Mouse (Mus musculus) kidney, embryonic 14.5 days (tissue): ENCODE measurements at regions not wholly inside any gene's neighbourhood (a gene's known extent, or its start where the extent isn't known, plus 50 kb on each side); places are given as distances from the start of the nearest gene placed in this dataset.

Experiments used
- ATAC-seq: fragments of 200-750 bp; cut with Nextera tagmentation; 2 replicates; pipeline ENCODE4 v1.8.0; 2017; ENCODE audit warnings: moderate number of reproducible peaks, mild to moderate bottlenecking, moderate TSS enrichment, moderate library complexity; ENCODE audit not compliant: low FRiP score, low TSS enrichment
- H3K27ac ChIP-seq: fragments of 300-500 bp; sonication (generic); 2 replicates; pipeline ENCODE4 v1.5.1; 2014; ENCODE audit warnings: low read depth, mild to moderate bottlenecking, low read length, moderate library complexity, mixed read lengths
- H3K27me3 ChIP-seq: fragments of 300-500 bp; sonication (generic); 2 replicates; pipeline ENCODE4 v1.6.1; 2014; ENCODE audit warnings: mild to moderate bottlenecking, low read length; ENCODE audit not compliant: control insufficient read depth, insufficient read depth
- H3K36me3 ChIP-seq: fragments of 300-500 bp; sonication (generic); 2 replicates; pipeline ENCODE4 v1.6.1; 2014; ENCODE audit warnings: low read length, mixed read lengths; ENCODE audit not compliant: control insufficient read depth, insufficient read depth
- H3K4me1 ChIP-seq: fragments of 300-500 bp; sonication (generic); 2 replicates; pipeline ENCODE4 v1.6.1; 2014; ENCODE audit warnings: low read length, mixed read lengths; ENCODE audit not compliant: control insufficient read depth, insufficient read depth
- H3K4me2 ChIP-seq: fragments of 300-500 bp; sonication (generic); replicated peaks from 2 replicates; pipeline ENCODE4 v1.6.1; 2014; ENCODE audit warnings: low read depth, mild to moderate bottlenecking, low read length
- H3K4me3 ChIP-seq: fragments of 300-500 bp; sonication (generic); 2 replicates; pipeline ENCODE4 v1.5.1; 2014; ENCODE audit warnings: mild to moderate bottlenecking, low read length
- H3K9ac ChIP-seq: fragments of 300-500 bp; sonication (generic); 2 replicates; pipeline ENCODE4 v1.6.1; 2014; ENCODE audit warnings: low read depth, mild to moderate bottlenecking, low read length, moderate library complexity
- H3K9me3 ChIP-seq: fragments of 300-500 bp; sonication (generic); 2 replicates; pipeline ENCODE4 v1.6.1; 2016; ENCODE audit warnings: low read length; ENCODE audit not compliant: control insufficient read depth
- WGBS: fragments of 180-500 bp; shearing (Covaris S2); extraction: QIAGEN DNeasy Blood & Tissue Kit; methylation state at CpG from one replicate; pipeline ENCODE4 v1.1.7; 2014; 5-methylcytosine and 5-hydroxymethylcytosine counted together

DNA sequence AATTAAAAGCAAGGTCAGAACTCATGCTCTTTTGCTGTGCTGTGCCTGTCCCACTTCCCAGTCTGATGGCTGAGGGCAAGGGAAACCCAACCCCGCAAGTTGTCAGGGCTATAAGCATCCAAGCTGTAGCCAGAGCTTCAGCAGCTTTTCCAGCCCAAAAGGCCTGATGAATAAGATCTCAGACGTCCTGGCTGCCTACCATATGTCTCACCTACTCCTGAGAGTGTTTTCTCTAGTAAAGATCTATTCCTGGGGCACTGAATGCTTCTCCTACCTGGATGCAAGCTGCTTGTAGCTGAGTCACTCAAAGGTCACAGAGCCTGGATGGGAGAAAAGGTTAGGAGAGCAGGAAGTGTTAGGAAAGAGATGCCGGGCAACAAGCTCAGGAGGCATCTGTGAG lies 92.4 kb upstream of the Glrp1 start:
- H3K9me3 ChIP-seq, result no peaks in the 10 kb centered on the region
- 0 out of 2 replicates have a peak, but pooled peaks cover 4% of the 10 kb centered on the region for H3K4me1 ChIP-seq
- no peak for ATAC-seq
- H3K36me3 ChIP-seq, result no peaks in the 10 kb centered on the region
- H3K4me3 ChIP-seq, result no peak overlapping the region
- WGBS, result 54% methylated on average over 3 of the region's 3 CpGs
- H3K9ac ChIP-seq, result no peak overlapping the region
- no peak overlapping the region for H3K27ac ChIP-seq
- no peaks in the 10 kb centered on the region for H3K27me3 ChIP-seq
- H3K4me2 ChIP-seq, result no peak overlapping the region

DNA sequence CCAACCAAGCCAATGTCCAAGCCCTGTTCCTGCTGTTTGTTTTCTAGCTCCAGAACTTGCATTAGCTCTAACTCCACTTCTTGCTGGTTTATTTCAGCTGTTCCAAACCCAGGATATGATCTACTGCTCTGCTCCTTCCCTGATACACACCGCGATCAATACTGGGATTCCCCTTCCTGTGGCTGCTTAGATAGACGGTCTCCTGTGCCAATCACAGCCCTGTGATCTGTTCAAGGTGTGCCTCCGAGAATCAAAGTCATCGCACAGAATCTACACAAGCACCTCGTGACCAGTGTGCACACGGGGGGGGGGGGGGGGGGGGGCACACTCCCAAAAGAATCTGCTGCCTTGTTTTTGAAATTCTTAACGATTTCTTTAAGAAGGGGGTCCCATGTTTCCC lies 91.9 kb upstream of the Glrp1 start:
- Histone ChIP-seq H3K4me2 (no peak overlapping the region), H3K4me3 (no peak overlapping the region), H3K4me1 (0 out of 2 replicates have a peak, but pooled peaks cover 4% of the 10 kb centered on the region), H3K9ac (no peak overlapping the region), H3K27me3 (no peaks in the 10 kb centered on the region), H3K9me3 (no peaks in the 10 kb centered on the region), H3K36me3 (no peaks in the 10 kb centered on the region), H3K27ac (no peak overlapping the region)
- WGBS, result 60% methylated on average over 8 of the region's 8 CpGs
- no peak for ATAC-seq

DNA sequence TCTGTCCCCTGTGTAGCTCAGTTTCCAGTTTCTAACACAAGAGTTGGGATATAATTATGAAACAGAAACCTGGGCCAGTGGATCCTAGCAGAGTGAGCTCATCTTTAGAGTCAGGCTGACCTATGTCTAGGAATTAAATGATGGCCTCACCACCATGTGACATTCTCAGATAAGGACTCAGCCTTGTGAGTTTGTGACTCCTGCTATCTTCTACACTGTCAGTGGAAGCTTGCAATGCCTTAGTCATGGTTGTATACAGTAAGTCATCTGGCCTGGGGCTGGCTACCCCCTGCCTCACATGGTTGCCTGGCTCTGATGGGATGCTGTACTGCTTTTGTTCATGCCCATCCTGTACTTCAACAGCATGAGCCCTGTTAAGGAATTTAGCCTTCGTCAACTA lies 90.3 kb upstream of the Glrp1 start:
- Histone ChIP-seq H3K4me2 (no peak overlapping the region), H3K4me3 (no peak overlapping the region), H3K9me3 (no peaks in the 10 kb centered on the region), H3K4me1 (no peaks in the 10 kb centered on the region), H3K27ac (no peak overlapping the region), H3K36me3 (no peaks in the 10 kb centered on the region), H3K27me3 (no peaks in the 10 kb centered on the region), H3K9ac (no peak overlapping the region)
- ATAC-seq, result no peak
- WGBS, result 64% methylated on average over 1 of the region's 1 CpGs

DNA sequence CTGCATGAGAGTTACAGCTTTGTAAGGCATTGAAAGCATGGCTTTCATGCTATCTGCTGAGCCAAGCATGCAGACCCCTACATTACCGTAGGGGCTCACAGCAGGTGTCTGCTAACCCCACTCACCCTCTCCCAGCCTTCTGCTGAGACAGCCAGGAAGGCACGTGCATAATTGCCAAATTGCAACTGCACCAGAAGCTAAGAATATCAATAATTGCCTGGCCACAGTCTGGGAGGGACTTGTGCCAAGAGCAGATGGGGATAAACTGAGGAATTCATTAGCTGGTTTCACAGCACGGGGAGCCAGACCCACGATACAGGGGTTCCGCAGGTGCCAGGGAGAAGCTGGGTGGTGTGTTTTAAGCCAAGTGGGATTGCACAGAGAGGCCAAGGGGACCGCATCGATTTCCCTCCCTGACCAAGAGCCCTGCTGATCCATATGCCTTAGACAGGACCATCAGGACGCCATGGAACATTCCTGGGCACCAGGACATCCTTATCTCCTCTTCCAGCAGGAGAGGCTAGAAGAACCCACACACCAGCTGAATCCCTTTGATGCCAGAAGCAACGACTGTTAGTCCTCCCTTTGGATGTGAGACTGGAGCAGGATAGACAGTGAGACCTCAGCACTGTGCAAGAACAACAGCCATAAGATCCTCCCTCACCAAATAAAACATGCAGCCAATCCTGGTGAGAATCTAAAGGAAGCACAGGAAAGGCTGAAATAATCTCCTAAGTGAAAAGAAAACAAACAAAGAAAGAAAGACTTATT lies 84.8 kb upstream of the Glrp1 start:
- H3K4me3 ChIP-seq, result no peak overlapping the region
- no peak for ATAC-seq
- H3K9ac ChIP-seq, result no peak overlapping the region
- H3K27ac ChIP-seq, result no peak overlapping the region
- H3K4me1 ChIP-seq, result no peaks in the 10 kb centered on the region
- no peaks in the 10 kb centered on the region for H3K9me3 ChIP-seq
- no peak overlapping the region for H3K4me2 ChIP-seq
- WGBS, result 64% methylated on average over 9 of the region's 9 CpGs
- H3K36me3 ChIP-seq, result no peaks in the 10 kb centered on the region
- H3K27me3 ChIP-seq, result no peaks in the 10 kb centered on the region

DNA sequence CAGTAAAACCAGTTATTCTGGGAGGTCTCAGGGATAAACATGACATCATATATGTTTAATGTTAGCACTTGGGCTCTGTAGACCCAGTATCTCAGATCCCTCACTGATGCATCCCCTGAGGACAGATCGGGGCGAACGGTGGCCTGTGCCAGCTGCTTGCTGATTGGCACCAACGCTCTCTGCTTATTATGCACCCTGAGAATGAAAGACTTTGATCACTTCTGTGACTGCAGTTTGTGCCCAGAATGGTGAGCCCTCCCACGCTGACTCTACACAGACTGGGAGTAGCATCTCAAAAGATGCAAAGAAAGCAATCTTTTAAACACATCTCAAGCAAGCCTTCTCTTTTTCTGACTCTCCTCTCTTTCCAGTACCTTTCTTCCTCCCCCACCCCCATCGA lies 82.2 kb upstream of the Glrp1 start:
- Histone ChIP-seq H3K36me3 (no peaks in the 10 kb centered on the region), H3K4me1 (no peaks in the 10 kb centered on the region), H3K4me2 (no peak overlapping the region), H3K9ac (no peak overlapping the region), H3K4me3 (no peak overlapping the region), H3K27me3 (no peaks in the 10 kb centered on the region), H3K9me3 (no peaks in the 10 kb centered on the region), H3K27ac (no peak overlapping the region)
- ATAC-seq, result no peak; the same call in 1 of the 2 replicates
- WGBS, result 63% methylated on average over 6 of the region's 6 CpGs

DNA sequence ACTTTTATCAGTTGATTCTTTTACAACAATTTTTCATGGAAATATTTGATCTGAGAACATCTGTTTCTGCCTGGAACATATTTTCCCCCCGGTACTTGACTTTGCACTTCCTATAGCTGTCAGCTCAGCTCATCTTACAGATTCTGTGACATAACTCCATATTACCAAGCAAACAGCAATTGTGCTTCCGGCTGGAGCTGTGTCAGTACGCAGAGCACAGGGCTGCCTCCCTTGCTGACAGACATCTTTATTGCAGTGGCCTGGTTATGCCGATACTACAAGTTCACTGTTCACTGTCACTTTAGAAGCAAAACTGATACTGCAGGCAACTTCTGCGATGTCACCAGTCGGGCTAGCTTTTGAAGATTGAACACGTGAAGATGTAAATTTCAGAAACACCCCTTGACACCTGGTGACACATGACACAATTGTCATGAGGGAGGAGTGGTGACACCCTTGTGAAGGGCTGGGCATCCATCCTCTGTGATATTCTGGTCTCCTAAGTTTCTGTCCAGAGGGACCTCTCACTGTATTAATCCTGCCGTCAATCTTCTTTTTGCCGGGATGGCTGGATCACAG lies 81.0 kb upstream of the Glrp1 start:
- Histone ChIP-seq H3K4me2 (no peak overlapping the region), H3K27me3 (no peaks in the 10 kb centered on the region), H3K9ac (no peak overlapping the region), H3K9me3 (no peaks in the 10 kb centered on the region), H3K27ac (no peak overlapping the region), H3K36me3 (no peaks in the 10 kb centered on the region), H3K4me1 (no peaks in the 10 kb centered on the region), H3K4me3 (no peak overlapping the region)
- no peak for ATAC-seq
- WGBS, result 42% methylated on average over 9 of the region's 9 CpGs

DNA sequence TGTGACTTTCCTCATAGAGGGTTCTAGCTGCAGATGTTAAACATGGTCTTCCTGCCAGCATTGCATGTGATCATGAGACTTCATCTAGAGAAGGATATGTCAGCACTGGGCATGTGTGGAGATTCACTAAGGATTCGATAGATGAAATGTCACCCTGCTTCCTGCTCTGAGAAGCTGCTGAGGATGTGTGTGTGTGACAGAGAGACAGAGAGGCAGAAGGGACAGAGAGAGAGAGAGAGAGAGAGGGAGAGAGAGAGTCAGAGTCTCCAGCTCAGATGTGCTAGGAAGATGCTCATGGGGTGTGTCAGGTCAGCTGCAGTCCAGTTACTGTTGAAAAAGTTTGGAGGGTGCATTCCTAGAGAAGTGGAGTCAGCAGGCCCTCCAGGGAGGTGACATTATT lies 78.9 kb upstream of the Glrp1 start:
- Histone ChIP-seq H3K4me2 (no peak overlapping the region), H3K36me3 (no peaks in the 10 kb centered on the region), H3K27ac (no peak overlapping the region), H3K9ac (no peak overlapping the region), H3K4me3 (no peak overlapping the region), H3K27me3 (no peaks in the 10 kb centered on the region), H3K4me1 (no peaks in the 10 kb centered on the region), H3K9me3 (no peaks in the 10 kb centered on the region)
- WGBS, result 74% methylated on average over 1 of the region's 1 CpGs
- ATAC-seq, result no peak

DNA sequence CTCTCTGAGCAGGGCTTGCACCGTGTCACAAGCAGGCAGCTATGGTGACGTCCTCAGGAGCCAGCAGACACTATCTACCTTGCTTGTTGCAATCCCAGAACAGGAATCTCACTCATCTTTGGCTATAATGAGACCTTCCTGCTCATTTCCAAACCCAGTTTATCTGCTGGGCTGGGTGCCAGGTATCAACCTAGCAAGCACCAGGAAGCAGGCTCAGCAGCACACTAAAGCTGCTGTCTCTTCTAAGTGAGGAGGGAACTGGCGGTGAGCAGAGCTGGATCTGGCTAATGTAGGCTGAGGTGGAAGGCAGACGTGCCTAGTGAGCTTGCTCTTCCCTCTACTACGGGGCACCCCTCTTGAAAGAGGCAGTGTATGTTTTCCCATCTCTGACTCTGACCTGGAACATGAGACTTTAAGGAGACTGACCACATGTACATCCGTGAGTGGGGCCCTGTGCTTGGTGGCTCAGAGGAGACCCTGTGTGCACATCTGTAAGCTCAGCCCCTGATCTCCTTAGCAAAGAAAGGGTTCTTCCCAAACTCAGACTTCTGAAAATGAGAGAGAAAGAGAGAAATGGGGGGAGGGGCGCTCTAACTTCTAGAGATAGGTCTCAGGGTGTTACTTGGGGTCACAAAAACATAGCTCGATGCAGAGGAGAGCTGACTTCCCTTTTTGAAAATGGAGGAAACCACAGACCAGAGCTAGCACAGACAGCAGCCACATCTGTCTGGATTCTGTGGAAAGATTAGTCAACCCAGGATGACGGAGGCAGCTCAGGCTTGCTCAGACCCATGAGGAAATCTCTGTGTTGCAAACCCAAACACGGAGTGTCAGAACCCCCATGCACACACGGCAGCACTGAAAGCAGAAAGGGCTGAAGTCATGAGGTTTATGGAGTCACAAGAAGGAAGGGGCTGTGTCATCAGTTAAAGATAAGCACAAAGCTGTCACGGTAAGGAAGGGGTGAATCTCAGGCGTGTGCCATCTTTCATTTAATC lies 77.3 kb upstream of the Glrp1 start:
- no peaks in the 10 kb centered on the region for H3K4me1 ChIP-seq
- ATAC-seq, result no peak
- no peak overlapping the region for H3K4me2 ChIP-seq
- 68% methylated on average over 13 of the region's 13 CpGs for WGBS
- H3K4me3 ChIP-seq, result no peak overlapping the region
- no peak overlapping the region for H3K9ac ChIP-seq
- no peaks in the 10 kb centered on the region for H3K9me3 ChIP-seq
- H3K27ac ChIP-seq, result no peak overlapping the region
- no peaks in the 10 kb centered on the region for H3K36me3 ChIP-seq
- no peaks in the 10 kb centered on the region; the same call in 1 of the 2 replicates for H3K27me3 ChIP-seq
